Mouse (Mus musculus): ENCODE measurements at regions not wholly inside any gene's neighbourhood (a gene's known extent, or its start where the extent isn't known, plus 50 kb on each side); places are given as distances from the start of the nearest gene placed in this dataset.

GRCm38 (mm10) chr15:61142851-61143250 lies 220.0 kb upstream of the A1bg start:
- TF ChIP-seq CTCF (IDR thresholded peaks at IDR 0.05; ENCODE audit: borderline replicate concordance, extremely low read depth, insufficient read depth, insufficient read length) (no peak), POLR2A (IDR thresholded peaks at IDR 0.05; ENCODE audit: borderline replicate concordance, extremely low read depth, insufficient read depth, insufficient read length, poor library complexity, severe bottlenecking) (no peak)
- DNase-seq (ENCODE audit: low read depth): peak; percentile 50

DNA sequence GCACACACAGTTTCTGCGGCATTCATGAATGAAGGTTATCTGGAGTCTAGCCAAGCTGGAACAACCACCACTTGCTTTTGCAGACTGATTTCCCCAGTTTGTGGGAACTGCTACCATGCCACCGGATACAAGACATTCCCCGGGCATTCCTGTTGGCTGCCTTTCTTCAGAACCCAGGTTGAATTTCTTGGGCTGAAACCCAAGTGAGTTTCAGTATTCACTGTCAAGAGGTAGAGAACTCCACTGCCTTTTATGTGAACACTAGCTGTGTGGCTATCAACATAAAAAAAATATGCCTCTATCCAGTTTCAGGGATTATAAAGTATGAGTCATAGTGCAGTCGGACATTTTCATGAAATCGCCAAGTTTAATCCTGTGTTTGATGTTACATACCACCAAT lies 216.3 kb upstream of the A1bg start:
- no peak for TF ChIP-seq POLR2A (IDR thresholded peaks at IDR 0.05; ENCODE audit: borderline replicate concordance, extremely low read depth, insufficient read depth, insufficient read length, poor library complexity, severe bottlenecking)
- TF ChIP-seq CTCF (IDR thresholded peaks at IDR 0.05; ENCODE audit: borderline replicate concordance, extremely low read depth, insufficient read depth, insufficient read length): no peak
- DNase-seq (ENCODE audit: low read depth): peak; percentile 23

DNA sequence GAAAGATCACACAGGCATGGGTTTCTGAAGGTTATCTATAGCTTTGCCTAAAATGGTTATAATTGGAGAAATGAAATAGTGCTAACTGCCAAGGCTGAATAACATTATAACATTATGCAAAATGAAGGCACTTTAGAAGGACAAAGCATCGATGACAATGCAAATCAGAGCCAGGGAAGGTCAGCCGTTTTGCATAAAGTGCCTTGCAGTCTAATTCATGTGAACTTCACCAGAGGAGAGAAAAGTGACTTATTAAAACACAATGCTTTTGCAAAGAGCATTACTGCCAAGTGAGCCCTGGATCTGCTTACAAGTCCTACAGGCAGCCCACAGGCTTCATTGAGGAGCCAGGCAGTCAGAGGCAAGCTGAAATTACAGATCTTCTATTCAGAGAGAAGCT lies 214.0 kb upstream of the A1bg start:
- DNase-seq (ENCODE audit: low read depth): peak; percentile 60
- TF ChIP-seq CTCF (IDR thresholded peaks at IDR 0.05; ENCODE audit: borderline replicate concordance, extremely low read depth, insufficient read depth, insufficient read length) (no peak), POLR2A (IDR thresholded peaks at IDR 0.05; ENCODE audit: borderline replicate concordance, extremely low read depth, insufficient read depth, insufficient read length, poor library complexity, severe bottlenecking) (no peak)

DNA sequence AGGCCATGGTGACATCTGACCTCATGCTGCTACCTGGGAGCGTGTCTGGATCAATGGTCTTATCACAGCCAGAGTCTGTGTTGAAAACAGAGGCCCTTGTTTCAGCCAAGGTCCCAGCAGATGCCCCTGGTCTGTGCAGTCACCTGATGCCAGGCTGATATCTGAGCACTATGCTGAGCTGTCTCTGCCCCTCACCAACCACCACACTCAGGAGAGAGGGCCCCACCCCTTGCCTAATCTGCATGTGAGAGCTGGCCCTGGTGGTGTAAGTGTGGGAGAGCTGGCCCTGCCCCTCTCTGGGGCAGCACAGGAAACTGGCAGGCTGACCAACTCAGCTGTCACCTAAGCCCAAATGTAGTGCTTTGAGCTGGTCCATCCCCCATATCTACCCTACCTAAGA lies 210.5 kb upstream of the A1bg start:
- no peak for TF ChIP-seq CTCF (IDR thresholded peaks at IDR 0.05; ENCODE audit: borderline replicate concordance, extremely low read depth, insufficient read depth, insufficient read length)
- TF ChIP-seq POLR2A (IDR thresholded peaks at IDR 0.05; ENCODE audit: borderline replicate concordance, extremely low read depth, insufficient read depth, insufficient read length, poor library complexity, severe bottlenecking): no peak
- no peak for DNase-seq (ENCODE audit: low read depth)

- TF ChIP-seq POLR2A (IDR thresholded peaks at IDR 0.05; ENCODE audit: borderline replicate concordance, extremely low read depth, insufficient read depth, insufficient read length, poor library complexity, severe bottlenecking) (no peak), CTCF (IDR thresholded peaks at IDR 0.05; ENCODE audit: borderline replicate concordance, extremely low read depth, insufficient read depth, insufficient read length) (no peak)
- no peak for DNase-seq (ENCODE audit: low read depth)
Observed at GRCm38 (mm10) chr15:61127971-61128370, 205.2 kb upstream of the A1bg start.

- no peak for DNase-seq (ENCODE audit: low read depth)
- TF ChIP-seq CTCF (IDR thresholded peaks at IDR 0.05; ENCODE audit: borderline replicate concordance, extremely low read depth, insufficient read depth, insufficient read length): no peak
Observed at GRCm38 (mm10) chr15:61127130-61127529, 204.3 kb upstream of the A1bg start.

DNA sequence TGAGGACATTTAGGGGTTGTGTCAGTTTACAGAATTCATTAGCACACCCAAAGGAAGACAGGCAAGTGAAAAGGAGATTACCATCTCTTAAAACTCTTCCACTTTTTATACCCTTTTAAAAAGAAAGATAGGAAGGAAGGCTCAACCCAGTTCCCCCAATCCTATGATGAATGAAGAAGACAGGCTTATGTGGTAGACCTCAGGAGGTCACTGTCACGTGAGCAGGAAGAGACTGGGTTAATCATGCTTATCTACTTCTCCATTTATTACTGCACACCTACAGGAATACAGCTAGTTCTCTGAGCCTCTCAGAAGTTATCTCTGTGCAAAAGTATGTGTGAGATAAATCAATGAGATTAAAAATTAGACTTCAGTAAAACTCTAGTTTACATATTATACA lies 194.1 kb upstream of the A1bg start:
- no peak for DNase-seq (ENCODE audit: low read depth)
- TF ChIP-seq POLR2A (IDR thresholded peaks at IDR 0.05; ENCODE audit: borderline replicate concordance, extremely low read depth, insufficient read depth, insufficient read length, poor library complexity, severe bottlenecking) (no peak), CTCF (IDR thresholded peaks at IDR 0.05; ENCODE audit: borderline replicate concordance, extremely low read depth, insufficient read depth, insufficient read length) (no peak)

DNA sequence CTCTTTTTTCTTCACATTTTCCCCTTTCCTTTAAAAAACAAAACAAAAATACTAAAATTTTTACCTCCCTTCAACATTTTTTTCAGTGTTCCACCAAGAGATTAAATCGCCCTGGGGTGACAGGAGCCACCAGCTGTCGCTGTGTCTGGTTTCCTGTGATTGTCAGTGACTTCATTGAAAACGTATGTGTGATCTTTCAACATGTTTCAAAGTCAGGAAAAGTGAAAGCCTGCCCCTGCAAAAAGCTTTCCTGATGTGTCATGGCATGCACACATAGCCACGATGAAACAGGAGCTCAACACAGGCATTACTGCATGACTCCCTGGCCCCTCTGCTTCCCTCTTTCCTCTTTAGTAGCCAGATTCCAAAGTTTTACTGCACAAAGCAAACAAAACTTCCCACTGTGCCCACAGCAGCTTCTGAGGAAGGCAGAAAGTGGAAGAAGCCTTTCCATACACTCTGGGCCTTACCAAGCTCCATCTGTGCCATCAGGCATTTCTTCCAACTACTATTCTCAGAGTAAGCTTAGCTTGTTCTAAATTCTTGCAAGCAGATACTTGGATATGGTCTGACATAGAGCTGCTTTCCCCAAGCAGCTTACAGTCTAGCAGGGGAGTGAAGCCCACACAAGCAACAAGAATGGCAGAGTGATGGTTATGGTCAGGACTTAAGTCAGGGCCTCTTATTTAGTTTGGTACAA lies 186.8 kb upstream of the A1bg start:
- TF ChIP-seq POLR2A (IDR thresholded peaks at IDR 0.05; ENCODE audit: borderline replicate concordance, extremely low read depth, insufficient read depth, insufficient read length, poor library complexity, severe bottlenecking) (no peak), CTCF (IDR thresholded peaks at IDR 0.05; ENCODE audit: borderline replicate concordance, extremely low read depth, insufficient read depth, insufficient read length) (no peak)
- peak; percentile 25 for DNase-seq (ENCODE audit: low read depth)

GRCm38 (mm10) chr15:61108957-61109356 lies 186.1 kb upstream of the A1bg start:
- DNase-seq (ENCODE audit: low read depth): peak; percentile 64
- TF ChIP-seq CTCF (IDR thresholded peaks at IDR 0.05; ENCODE audit: borderline replicate concordance, extremely low read depth, insufficient read depth, insufficient read length) (no peak), POLR2A (IDR thresholded peaks at IDR 0.05; ENCODE audit: borderline replicate concordance, extremely low read depth, insufficient read depth, insufficient read length, poor library complexity, severe bottlenecking) (no peak)

DNA sequence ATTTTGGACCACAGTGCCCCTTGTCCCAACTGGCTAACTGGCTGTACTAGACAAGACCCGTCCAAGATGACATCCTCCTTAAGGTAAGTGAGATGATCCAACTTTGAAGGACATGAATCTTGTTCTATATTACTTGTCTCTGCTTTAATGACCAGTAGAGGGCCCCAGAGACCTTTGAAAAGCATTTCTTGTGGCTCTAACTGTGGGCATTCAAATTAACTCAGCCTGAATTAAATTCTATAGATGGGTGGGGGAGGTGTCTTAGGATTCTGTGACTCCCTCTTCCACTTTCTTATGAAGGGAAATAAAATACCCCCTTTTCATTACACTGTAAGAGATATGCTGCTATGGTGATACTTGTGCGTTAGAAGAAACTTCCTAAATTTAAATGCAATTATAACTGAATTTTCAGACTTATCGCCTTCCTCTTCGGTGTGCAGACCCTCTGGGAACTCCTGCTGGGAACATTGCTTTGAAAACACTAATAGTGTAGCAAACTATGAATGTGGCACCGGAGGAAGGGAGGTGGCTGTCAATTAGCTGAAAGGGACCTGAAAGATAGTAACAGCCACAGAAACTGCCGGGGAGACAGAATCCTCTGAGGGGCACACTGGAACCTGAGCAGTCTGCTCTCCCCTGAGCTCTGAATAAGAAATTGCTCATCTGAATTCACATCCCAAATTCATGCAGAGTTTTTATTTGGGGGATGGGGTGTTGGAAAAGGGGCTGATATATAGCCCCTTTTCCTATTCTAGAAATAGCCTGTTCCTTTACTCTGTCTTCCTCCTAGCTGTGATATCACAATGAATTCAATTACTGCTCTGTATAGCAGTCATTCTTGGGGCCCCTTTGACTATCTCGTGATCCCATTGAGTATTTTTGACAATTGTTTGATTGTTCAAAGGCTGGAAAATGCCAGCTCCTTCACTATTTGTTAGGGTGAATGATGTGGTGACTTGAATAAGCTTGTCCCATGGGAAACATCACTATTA lies 179.9 kb upstream of the A1bg start:
- no peak for TF ChIP-seq POLR2A (IDR thresholded peaks at IDR 0.05; ENCODE audit: borderline replicate concordance, extremely low read depth, insufficient read depth, insufficient read length, poor library complexity, severe bottlenecking)
- peak; percentile 44; the same call in 1 of the 2 replicates for TF ChIP-seq CTCF (IDR thresholded peaks at IDR 0.05; ENCODE audit: borderline replicate concordance, extremely low read depth, insufficient read depth, insufficient read length)
- peak; percentile 91 for DNase-seq (ENCODE audit: low read depth)

DNA sequence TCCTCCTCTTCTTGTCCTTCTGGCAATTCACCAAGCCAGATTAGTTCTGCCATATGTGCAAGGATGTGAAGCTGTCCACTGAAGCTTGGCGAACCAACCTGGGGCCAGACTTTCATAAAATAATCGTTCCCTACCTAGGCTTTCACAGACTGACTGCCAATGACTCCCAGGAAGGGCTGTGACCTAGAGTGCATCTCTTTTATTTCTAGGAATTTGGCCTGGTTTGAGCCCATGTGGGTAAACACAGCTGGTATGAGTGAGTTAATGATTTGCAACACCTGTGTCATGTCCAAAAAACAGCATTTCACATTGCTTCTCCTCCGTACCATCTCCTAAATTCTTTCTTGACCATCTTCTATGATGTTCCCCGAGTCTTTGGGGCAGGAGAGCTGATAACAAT lies 178.0 kb upstream of the A1bg start:
- no peak for DNase-seq (ENCODE audit: low read depth)
- TF ChIP-seq POLR2A (IDR thresholded peaks at IDR 0.05; ENCODE audit: borderline replicate concordance, extremely low read depth, insufficient read depth, insufficient read length, poor library complexity, severe bottlenecking): no peak
- TF ChIP-seq CTCF (IDR thresholded peaks at IDR 0.05; ENCODE audit: borderline replicate concordance, extremely low read depth, insufficient read depth, insufficient read length): no peak

All from brain, embryonic 14.5 days (tissue).